Mouse (Mus musculus): ENCODE data around the gene Zfpl1. TPM values are rescaled to one million over a fixed set of nuclear protein-coding genes. Genes with fewer than 3 reads are reported as not detected.

Zfpl1 gene
- polyA plus RNA-seq, 1 experiment from 2014 or later = 77.7 TPM

Small RNA genes within 50 kb of the gene (microRNA-seq; reads per million reads assigned to microRNA genes)
- gene Mir6988 = 0.78 reads per million

Other genes with a start within 250 kb of the Zfpl1 start
- gene Frmd8, start 209.7 kb downstream of the Zfpl1 start, polyA plus RNA-seq (2014; fragmentation: Nextera tagmentation; extraction: Ambion mirVana) = 18.3 and 18.6 TPM in 2 replicates
- 1.8 and 2.8 TPM in 2 replicates for gene Slc25a45, start 207.1 kb downstream of the Zfpl1 start, polyA plus RNA-seq (2014; fragmentation: Nextera tagmentation; extraction: Ambion mirVana)
- 3.1 and 3.2 TPM in 2 replicates for gene Tigd3, start 190.8 kb downstream of the Zfpl1 start, polyA plus RNA-seq (2014; fragmentation: Nextera tagmentation; extraction: Ambion mirVana)
- gene Dpf2, start 171.9 kb downstream of the Zfpl1 start, polyA plus RNA-seq (2014; fragmentation: Nextera tagmentation; extraction: Ambion mirVana) = 132 and 148 TPM in 2 replicates
- 7.3 and 7.4 TPM in 2 replicates for gene Cdc42ep2, start 160.1 kb downstream of the Zfpl1 start, polyA plus RNA-seq (2014; fragmentation: Nextera tagmentation; extraction: Ambion mirVana)
- 68.9 and 73.2 TPM in 2 replicates for gene Pola2, start 120.8 kb downstream of the Zfpl1 start, polyA plus RNA-seq (2014; fragmentation: Nextera tagmentation; extraction: Ambion mirVana)
- gene Slc22a20, start 98.8 kb downstream of the Zfpl1 start, polyA plus RNA-seq (2014; fragmentation: Nextera tagmentation; extraction: Ambion mirVana) = not detected in 2 replicates
- 16.1 and 16.6 TPM in 2 replicates for gene Capn1, start 69.1 kb downstream of the Zfpl1 start, polyA plus RNA-seq (2014; fragmentation: Nextera tagmentation; extraction: Ambion mirVana)
- gene Syvn1, start 38.4 kb downstream of the Zfpl1 start, polyA plus RNA-seq (2014; fragmentation: Nextera tagmentation; extraction: Ambion mirVana) = 24.8 and 27.5 TPM in 2 replicates
- gene Mrpl49, start 27.2 kb downstream of the Zfpl1 start, polyA plus RNA-seq (2014; fragmentation: Nextera tagmentation; extraction: Ambion mirVana) = 75.5 and 77.4 TPM in 2 replicates
- gene Fau, start 27.1 kb downstream of the Zfpl1 start, polyA plus RNA-seq (2014; fragmentation: Nextera tagmentation; extraction: Ambion mirVana) = 902 and 945 TPM in 2 replicates
- gene Znhit2, start 23.8 kb downstream of the Zfpl1 start, polyA plus RNA-seq (2014; fragmentation: Nextera tagmentation; extraction: Ambion mirVana) = 27.6 and 30.8 TPM in 2 replicates
- gene Tm7sf2, start 16.6 kb downstream of the Zfpl1 start, polyA plus RNA-seq (2014; fragmentation: Nextera tagmentation; extraction: Ambion mirVana) = 24.8 and 24.9 TPM in 2 replicates
- gene Vps51, start 7.7 kb downstream of the Zfpl1 start, polyA plus RNA-seq (2014; fragmentation: Nextera tagmentation; extraction: Ambion mirVana) = 60.1 and 66.7 TPM in 2 replicates
- not detected in 2 replicates for gene Tmem262, start 4.9 kb downstream of the Zfpl1 start, polyA plus RNA-seq (2014; fragmentation: Nextera tagmentation; extraction: Ambion mirVana)
- 1.0 and 2.1 TPM in 2 replicates for gene Gm28374, start 2.7 kb downstream of the Zfpl1 start, polyA plus RNA-seq (2014; fragmentation: Nextera tagmentation; extraction: Ambion mirVana)
- 37.2 and 39.0 TPM in 2 replicates for gene Cdca5, start within 50 bp of the Zfpl1 start, polyA plus RNA-seq (2014; fragmentation: Nextera tagmentation; extraction: Ambion mirVana)
- 0.42 and 0.62 TPM in 2 replicates for gene AC131692.1, start 9.5 kb upstream of the Zfpl1 start, polyA plus RNA-seq (2014; fragmentation: Nextera tagmentation; extraction: Ambion mirVana)
- gene Naaladl1, start 20.8 kb upstream of the Zfpl1 start, polyA plus RNA-seq (2014; fragmentation: Nextera tagmentation; extraction: Ambion mirVana) = 0.54 and 0.64 TPM in 2 replicates
- 45.4 and 47.9 TPM in 2 replicates for gene Sac3d1, start 33.7 kb upstream of the Zfpl1 start, polyA plus RNA-seq (2014; fragmentation: Nextera tagmentation; extraction: Ambion mirVana)
- 27.6 and 30.6 TPM in 2 replicates for gene Snx15, start 43.3 kb upstream of the Zfpl1 start, polyA plus RNA-seq (2014; fragmentation: Nextera tagmentation; extraction: Ambion mirVana)
- gene Batf2, start 56.0 kb upstream of the Zfpl1 start, polyA plus RNA-seq (2014; fragmentation: Nextera tagmentation; extraction: Ambion mirVana) = 0.23 and 0.34 TPM in 2 replicates
- gene Arl2, start 56.6 kb upstream of the Zfpl1 start, polyA plus RNA-seq (2014; fragmentation: Nextera tagmentation; extraction: Ambion mirVana) = 101 and 107 TPM in 2 replicates
- not detected in 2 replicates for gene Majin, start 99.4 kb upstream of the Zfpl1 start, polyA plus RNA-seq (2014; fragmentation: Nextera tagmentation; extraction: Ambion mirVana)
- gene Gpha2, start 141.4 kb upstream of the Zfpl1 start, polyA plus RNA-seq (2014; fragmentation: Nextera tagmentation; extraction: Ambion mirVana) = 0.90 TPM in 1 of 2 replicates, not detected in the other
- 22.1 and 23.5 TPM in 2 replicates for gene Ppp2r5b, start 150.9 kb upstream of the Zfpl1 start, polyA plus RNA-seq (2014; fragmentation: Nextera tagmentation; extraction: Ambion mirVana)
- gene Atg2a, start 156.7 kb upstream of the Zfpl1 start, polyA plus RNA-seq (2014; fragmentation: Nextera tagmentation; extraction: Ambion mirVana) = 9.2 and 10.4 TPM in 2 replicates
- 44.9 and 46.2 TPM in 2 replicates for gene Ehd1, start 191.8 kb upstream of the Zfpl1 start, polyA plus RNA-seq (2014; fragmentation: Nextera tagmentation; extraction: Ambion mirVana)
- 2.2 and 2.3 TPM in 2 replicates for gene Cdc42bpg, start 221.5 kb upstream of the Zfpl1 start, polyA plus RNA-seq (2014; fragmentation: Nextera tagmentation; extraction: Ambion mirVana)

Measured in stomach, embryonic 14.5 days (tissue).